Mouse (Mus musculus) heart, postnatal 0 days (tissue): ENCODE measurements at regions not wholly inside any gene's neighbourhood (a gene's known extent, or its start where the extent isn't known, plus 50 kb on each side); places are given as distances from the start of the nearest gene placed in this dataset.

ENCODE experiments used
- CTCF ChIP-seq: IDR thresholded peaks from 2 replicates; pipeline ENCODE4 v1.5.1; 2016; ENCODE audit warnings: antibody characterized with exemption, control low read depth, low read depth
- EP300 ChIP-seq: IDR thresholded peaks from 2 replicates; pipeline ENCODE4 v1.6.1; 2016; ENCODE audit warnings: antibody characterized with exemption, low read depth

GRCm38 (mm10) chr4:12490066-12490465 lies 318.3 kb upstream of the Fam92a start:
- TF ChIP-seq CTCF (no peak), EP300 (no peak)
